Mouse (Mus musculus) gastrocnemius, postnatal 4 days (tissue): ENCODE measurements at regions not wholly inside any gene's neighbourhood (a gene's known extent, or its start where the extent isn't known, plus 50 kb on each side); places are given as distances from the start of the nearest gene placed in this dataset.

Experiments used
- DNase-seq, 2 experiments: peaks; one replicate each; pipeline ENCODE4 v3.0.0; 2021 to 2022; ENCODE audit warnings: low spot score in 2 of 2, mixed read lengths in 2 of 2

DNA sequence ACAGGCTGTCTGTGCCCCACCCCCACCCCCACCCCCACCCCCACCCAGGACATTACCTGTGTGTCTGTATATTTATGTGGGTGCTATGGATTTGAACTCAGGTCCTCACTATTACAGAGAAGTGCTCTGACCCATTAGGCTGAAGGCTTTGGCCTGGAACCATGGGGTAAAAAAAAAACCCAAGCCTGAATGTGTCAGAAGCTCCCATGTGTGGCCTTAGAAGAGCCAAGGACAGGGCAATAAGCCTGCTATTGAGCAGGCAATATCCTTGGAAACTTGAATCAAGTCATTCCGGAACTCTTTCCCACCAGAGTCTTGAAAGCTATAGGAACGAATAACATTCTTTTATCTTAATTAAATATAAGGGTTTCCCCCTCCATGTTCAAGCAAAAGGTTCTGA is 347.2 kb downstream of the Prdm2 start:
- DNase-seq = no peak

DNA sequence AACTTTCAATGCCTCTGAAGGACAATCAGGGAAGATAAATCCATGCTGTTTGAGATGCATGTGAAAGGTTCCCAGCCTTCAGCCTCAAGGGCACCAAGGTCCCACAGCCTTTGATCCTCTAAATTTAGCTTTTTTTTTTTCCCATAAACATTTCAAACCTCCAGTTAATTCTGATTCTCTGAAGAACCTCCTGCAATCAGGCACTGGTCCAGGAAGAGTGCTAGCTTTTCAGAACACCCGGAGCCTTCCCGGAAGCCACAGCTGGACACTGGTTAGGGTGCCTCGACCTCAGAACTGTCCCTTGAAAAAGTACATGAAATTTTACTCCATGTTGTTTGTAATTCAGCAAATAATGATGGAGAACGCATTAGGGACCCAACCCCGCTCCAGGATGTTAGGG is 348.9 kb downstream of the Prdm2 start:
- DNase-seq = no peak

DNA sequence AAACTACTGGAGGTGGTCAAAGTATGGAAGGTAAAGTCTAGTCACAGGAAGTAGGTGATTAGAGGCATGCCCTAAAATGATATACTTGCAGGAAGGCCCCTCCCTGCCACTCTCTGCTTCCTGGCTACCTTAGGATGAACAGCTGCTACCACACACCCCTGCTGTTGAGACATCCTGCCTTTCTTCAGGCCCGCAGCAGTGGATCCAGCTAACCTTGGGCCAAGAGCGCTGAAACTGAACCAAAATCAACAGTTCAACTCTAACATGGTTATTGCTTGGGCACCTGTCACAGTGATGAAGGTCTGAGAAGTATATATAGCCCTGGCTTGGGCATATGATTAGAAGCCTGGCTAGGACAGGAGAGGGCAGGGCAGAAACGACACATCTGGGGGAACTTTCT is 352.4 kb downstream of the Prdm2 start:
- no peak for DNase-seq

DNA sequence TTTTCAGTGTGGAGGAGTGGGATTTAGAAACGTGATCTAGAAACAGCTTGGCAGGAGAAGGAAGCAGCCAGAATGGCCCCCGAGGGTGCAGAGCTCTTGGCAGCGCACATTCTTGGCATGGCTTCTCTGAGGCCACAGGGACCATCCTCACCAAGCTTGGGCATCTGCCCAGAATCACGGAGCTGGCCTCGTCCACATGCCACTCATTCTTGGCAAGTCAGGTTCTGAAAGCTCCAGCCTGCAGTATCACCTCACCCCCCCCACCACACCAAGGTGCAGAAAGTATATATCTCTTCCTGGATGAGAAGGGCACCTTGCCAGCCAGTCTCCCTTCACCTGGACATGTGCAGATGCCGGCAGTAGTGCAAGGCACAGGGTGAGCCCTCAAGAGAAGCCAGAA is 356.2 kb downstream of the Prdm2 start:
- peak in 1 of 2 experiments; percentile 41 for DNase-seq

DNA sequence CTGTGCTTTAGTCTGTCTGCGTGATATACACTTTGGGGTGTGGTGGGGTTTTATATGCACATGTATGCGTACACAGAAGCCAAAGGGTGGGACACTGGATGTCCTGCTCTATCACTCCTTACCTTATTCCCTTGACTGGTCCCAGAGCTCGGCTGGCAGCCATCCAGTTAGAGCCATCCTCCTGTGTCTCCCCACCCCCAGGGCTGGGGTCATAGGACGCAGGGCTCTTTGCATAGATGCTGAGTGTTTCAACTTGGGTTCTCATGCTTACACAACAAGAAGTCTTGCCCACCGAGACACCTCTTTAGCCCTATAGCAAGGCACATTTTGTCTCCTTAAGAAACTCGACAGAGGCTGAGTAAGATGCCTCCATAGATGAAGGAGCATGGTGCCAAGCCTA is 357.2 kb downstream of the Prdm2 start:
- DNase-seq = no peak

DNA sequence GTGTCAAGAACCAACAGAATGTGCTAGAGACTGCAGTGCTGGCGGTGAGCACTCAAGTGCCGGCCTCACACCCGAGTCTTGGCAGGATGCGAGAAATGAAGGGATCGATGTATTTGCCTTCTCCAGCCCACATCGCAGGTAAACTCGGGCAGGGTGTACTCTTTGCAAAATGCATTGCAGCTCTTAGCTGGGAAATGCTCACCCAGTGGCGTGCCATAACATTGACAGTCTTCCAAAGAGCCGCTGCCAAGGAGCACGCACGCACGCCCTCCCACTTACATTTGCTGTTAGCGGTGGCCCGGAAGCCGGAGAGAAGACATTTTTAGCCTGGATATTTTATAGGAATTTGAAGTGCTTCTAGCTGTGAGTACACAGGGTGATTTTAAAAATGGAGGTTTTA is 358.9 kb downstream of the Prdm2 start:
- no peak for DNase-seq

DNA sequence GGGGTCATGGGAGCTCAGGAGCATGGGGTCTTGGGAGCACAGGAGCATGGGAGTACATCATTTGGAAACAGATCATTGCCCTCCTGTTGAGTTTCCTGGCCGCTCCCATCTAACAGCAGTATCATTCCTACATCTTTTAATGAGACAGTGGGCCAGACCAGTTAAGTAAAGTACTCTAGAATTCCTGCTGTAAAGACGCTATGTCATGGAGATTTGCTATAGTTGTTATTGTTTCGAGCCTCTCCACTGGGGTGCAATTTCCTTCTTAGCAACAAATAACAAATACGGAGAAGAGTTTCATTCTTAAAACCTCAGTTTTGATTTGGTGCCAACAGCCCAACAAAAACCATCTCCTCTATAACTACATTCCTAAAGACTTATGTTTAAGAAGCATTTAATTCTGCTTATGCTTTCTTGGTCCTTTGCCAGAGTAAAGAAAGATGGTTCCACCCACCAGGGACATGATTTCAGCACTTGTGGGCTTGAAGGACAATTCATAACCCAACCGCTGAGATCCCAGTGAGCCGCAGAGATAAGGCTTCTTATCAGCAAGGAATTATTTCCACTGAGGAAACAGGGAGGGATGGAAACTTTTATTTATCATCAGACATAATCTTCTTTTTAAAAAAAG is 367.6 kb downstream of the Prdm2 start:
- DNase-seq = no peak

DNA sequence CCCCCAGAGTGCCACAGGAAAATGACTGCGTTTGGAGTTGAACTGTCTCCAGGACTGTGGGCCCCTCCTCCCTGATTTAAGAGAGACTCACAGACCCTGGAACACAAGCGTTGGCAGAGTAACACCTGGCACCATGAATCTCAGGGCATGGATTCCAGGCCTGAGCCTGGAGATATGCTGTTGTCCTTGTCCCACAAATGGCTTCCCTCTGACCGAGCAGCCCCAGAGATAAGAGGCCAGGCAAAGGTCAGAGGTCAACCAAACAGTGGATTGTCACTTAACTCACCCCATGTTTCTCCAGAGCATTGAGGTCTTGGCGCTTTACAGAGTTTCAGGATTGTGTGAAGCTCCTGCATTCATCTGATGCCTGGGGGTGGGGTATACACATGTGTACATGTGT is 373.3 kb downstream of the Prdm2 start:
- DNase-seq = no peak

DNA sequence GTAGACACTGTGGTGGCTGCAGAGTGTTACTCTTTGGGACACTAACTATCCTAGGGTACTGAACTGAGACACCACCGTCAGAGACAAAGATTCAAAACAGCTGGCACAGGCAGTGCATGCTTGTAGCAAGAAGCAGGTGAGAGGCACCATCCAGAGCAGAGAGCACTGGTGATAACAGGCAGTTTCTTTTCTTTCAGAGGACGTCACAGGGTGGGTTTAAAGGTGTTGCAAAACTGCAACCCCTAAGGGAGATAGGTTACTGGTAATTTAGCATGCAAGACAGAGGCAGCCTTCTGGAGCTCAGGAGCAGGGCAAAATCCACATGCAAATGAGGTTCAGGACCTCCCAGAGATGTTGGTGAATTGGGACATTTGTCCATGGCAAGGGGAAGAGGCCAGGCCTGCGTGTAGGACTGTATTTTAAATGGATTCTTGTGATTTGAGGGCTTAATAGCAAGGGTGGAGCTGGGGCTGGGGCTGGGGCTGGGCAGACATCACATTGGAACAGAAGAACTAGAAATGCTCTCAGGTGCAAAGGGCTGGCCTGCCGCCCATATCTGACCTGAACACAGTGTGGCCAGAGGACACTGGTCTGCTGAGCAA is 374.3 kb downstream of the Prdm2 start:
- DNase-seq = no peak

DNA sequence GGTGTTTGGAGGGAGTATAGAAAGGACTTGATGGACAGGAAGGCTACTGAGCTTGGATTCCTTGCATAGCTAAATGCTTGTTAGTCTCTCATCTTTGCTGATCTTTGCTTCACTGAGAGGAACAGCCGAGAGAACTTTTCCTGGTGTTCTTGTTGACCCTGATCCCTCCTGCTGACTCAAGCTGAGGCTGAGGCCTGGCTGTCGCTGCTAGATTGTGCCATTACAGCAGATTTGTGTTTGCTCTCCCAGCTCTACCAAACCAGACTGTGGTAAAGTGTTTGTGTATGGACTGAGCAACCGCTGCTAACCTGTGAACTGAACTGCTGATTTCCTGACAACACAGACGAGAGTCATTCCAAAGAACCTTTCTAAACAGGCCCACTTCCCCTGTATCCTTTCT is 375.2 kb downstream of the Prdm2 start:
- DNase-seq = no peak

DNA sequence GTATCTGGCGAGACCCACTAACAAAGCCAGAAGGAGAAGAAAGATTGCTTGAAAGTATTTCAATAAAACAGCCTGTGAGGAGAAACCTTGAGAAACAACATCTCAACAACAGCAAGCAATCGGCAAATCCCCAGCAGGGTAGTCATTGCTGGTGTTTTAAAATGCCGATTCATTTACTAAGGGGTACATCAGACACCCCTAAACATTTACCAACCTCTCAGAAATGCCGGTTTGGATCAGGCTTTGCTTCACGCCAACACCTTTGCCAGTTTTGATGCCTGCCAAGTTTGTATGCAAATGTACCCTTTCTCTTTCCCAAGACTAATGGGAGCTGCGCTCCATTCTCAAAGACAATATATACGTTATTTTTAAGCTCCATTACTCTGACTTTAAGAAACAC is 383.1 kb downstream of the Prdm2 start:
- DNase-seq = no peak

DNA sequence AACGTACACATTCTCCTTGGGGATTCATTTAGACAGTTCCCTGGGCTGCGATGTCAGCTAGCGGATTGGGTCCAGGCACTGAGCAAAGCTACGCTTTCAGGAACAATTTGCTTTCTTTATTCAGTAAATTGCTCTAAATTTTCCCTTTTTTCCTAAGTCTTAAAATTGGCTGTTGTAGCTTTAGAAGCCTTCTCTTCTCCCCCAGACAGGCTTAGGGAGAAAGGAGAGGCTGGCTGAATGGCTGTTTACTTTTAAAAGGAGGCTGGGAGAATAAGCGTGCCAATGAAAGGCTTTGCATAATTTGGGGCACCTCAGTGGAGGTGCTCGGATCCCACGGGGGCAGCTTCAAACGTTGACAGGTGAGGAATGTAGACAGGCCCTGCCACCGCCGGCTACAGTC is 383.8 kb downstream of the Prdm2 start:
- no peak for DNase-seq

DNA sequence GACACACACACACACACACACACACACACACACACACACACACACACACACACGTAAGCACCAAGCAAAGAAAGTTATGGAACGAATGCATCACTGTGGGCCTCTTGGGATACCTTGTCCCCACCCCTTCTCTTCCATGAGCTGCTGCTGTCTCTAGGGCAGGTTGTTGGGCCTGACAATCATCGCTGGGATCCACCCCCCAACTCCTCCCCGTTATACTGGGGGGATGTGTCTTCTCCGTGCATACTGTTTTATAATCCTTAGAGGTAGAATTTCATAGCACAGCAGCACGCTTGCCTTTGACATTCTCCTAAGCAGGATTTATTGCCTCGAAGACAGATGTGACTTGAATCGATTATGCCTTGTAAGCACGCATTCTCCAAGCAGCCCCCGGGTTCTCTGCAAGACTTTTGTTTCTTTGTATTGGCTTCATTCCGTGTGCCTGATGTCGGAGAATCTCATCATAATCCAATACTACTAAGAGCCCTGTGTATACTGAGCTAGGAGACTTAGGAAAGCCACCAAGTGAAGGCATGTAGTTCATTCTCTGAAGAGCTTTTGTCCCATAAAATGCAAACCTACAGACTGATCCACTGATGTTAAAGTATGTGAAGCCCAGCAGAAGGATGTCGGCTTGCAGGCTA is 386.4 kb downstream of the Prdm2 start:
- DNase-seq = peak in 1 of 2 experiments; percentile 15

DNA sequence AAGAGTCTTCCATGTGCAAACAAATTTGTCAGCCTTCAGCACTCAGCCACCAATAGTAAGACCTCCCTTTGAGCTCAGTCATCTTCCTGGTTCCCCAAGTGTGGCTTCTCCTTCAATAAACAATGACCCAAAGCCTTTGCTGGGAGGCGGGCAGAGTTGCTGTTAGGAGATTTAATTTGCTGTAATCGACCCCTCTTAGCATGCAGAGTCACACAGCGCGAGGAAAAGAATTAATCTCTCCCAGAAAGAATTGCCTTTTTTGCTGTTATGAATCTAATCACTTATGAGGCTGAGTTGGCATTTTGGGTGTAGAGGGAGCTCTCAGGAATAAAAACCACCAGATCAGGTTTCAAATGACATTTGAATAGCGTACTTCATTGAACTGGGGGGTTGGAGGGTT is 387.0 kb downstream of the Prdm2 start:
- no peak for DNase-seq

DNA sequence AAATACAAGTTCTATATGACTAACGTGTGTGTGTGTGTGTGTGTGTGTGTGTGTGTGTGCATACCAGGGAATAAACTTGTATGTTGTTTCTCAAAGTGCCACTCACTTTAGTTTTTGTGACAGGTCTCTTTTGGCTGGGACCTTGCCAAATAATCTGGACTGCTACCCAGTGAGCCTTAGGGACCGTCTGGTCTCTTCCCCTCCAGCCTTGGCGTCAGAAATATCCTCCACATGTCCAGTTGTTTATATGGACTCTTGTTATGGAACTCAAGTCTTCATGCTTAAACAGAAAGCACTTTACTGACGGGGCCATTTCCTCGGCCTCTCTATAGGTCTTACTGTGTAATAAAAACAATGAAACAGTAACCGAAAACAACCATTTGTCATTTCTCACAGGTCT is 394.4 kb downstream of the Prdm2 start:
- DNase-seq = no peak

DNA sequence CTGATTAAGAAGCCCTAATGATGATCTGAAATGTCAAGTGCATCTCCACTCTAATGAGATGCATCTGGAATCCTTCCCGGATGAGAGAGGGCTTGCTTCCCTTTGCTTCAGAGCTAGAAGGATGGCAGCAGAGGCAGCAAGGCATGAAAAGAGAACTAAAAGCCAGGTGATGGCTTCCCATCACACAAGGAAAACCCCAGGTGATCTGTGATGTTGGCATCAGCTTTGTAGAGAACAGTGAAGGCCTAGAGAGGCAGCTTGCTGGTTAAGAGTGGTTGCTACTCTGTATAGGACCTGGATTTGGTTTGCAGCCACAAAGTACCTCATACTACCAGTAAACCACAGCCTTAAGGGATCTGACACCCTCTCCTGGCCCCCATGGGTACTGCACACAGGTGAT is 395.8 kb downstream of the Prdm2 start:
- no peak for DNase-seq

DNA sequence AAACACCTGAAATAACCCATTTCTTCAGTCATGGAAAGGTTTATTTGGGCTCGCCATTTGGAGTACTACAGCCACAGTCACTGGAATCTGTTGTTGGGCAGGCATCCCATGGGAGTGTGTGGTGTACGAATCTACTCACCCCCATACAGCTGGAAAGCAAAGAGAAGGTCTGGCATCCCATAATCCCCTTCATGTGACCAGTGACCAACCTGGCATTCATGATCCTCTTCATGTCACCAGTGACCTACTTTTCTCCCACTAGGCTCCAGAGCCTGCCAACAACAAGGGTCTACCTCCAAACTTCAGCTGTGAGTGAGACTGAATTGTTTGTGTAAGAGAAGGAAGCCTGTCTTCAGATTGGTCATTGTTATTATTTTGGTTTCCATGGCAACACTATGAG is 409.0 kb downstream of the Prdm2 start:
- DNase-seq = no peak

DNA sequence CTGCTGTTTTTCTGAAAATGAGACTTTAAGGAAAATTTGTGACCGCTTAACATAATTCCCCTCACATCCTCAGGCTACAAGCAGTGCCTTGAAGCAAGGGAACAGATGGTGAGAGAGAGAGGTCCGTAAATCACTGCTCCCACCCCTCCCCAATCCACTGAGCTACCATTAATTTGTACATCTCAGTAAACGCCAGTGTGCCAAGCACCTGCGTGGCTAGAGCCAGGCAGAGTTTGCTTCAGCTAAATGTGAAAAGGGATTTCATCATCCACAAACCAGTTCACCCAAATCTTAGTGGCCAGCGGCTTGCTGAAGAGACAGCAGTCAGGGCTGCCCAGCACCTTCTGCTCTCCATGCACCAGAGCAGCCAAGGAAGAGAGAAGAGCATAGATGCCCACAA is 413.5 kb downstream of the Prdm2 start:
- no peak for DNase-seq

DNA sequence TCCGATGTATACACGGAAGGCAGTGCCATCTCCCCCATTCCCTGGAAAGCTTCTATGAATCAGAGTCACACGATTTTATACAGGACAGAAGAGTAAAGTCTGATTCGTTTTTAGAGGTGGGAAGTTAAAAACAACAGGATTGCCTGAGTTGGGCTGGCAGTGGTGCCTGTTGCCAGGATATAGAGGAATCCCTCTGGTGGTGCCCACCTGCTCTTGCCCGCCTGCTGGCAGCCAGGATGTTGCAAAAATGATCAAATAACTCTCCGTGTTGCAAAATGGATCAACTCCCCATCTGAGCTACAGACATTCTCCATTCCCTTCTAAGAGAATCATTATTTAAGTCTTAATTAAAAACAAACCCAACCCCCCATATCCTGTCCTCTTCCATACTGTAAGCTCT is 414.0 kb downstream of the Prdm2 start:
- DNase-seq = no peak

DNA sequence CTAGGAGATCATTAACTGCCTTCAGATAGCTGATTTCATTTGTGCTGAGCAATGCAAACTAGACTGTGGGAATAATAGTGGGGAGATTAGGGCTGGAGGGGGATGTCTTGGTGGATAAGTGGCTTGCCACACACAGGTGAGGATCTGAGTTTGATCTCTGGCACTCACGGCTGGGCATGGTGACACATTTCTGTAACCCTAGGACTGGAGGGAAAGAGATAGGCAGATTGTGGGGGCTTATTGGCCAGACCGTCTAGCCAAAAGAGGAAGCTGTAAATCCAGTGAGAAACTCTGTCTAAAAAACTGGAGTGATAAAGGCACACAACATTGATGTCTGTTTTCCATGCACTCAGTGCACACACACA is 420.2 kb downstream of the Prdm2 start:
- DNase-seq = no peak

DNA sequence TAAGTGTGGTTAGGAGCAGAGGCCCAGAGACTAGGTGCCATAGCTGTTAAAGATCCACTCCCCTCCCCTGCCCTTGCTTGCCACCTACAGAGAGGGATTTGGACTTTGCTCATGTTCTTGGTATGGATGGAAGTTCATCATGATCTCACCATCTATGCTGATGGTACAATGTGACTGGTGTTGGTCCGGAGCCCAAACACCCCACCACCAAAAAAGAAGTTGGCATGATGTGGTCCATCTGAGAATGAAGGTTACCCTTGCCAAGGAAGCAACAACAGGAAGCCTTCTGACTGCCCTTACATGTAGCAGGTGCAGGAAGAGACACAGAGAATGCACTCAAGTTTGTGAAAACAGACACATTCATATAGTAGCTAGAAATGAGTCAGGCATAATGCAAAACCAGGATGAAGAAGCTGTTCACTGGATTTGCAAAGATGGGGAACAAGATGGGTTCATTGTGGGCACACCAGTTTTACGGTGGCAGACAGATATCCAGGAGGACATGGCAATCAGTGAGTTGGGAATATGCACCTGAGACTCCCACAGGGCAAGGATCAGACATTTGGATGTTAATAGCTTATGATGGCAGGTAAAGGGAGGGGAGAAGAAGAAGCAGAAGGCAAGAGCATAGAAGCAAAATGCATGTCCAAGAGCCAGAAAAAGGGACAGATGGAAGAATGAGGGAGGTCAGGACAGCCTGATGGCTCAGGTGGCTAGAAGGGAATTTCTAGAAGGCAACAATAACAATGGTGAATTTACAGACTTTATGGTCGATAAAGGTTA is 420.8 kb downstream of the Prdm2 start:
- DNase-seq = no peak

DNA sequence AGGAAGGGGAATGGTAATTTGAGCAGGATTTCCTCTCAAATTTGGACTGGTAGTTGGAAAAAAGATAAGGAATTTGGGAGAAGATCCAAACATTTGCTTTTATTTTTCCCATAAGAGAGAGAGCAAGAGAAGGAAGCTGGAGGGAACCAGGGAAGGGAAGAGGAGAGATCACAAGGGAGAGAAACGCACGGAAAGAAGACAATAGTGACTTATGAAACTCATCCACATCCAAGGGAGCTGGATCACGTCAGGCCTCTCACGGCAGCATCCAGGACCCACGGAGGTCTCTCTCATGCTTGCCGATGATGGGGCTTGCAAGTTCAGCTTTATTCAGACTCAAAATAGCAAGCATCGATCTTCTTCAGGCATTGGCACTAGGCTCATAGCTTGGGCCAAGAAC is 423.7 kb downstream of the Prdm2 start:
- no peak for DNase-seq
